Comparison of ENCODE assay signal across 8 mouse cellular contexts in genomic region chr13:28690511-28691160, GRCm38 (mm10).
DNase-seq lines count a peak whose midpoint lies in the region; ATAC-seq lines count a peak whose summit lies in the region.
"Had no signal": no experiment of that assay in that cellular context is flagged by ENCODE, and none has a peak within 500 bp of the region (broad histone marks: within the 10 kb centered on the region; RNA-seq: fewer than 3 reads in every experiment).

No protein-coding gene starts in this region.

- no peaks in the 10 kb centered on the region for H3K9me3 ChIP-seq in midbrain, embryonic 13.5 days
- H3K9me3 ChIP-seq in midbrain, embryonic 16.5 days (replicated peaks; ENCODE audit: control insufficient read depth, low read length, poor library complexity, severe bottlenecking): no peaks in the 10 kb centered on the region
- H3K9me3 ChIP-seq in embryonic facial prominence, embryonic 13.5 days: no peaks in the 10 kb centered on the region
- H3K9me3 ChIP-seq in hindbrain, embryonic 15.5 days: no peaks in the 10 kb centered on the region
- H3K9me3 ChIP-seq in stomach, embryonic 16.5 days (replicated peaks; ENCODE audit: control insufficient read depth, low read length): no peaks in the 10 kb centered on the region

- WGBS in midbrain, embryonic 13.5 days: 78% methylated on average over 5 of the region's 5 CpGs
- WGBS in midbrain, embryonic 16.5 days: 77% methylated on average over 5 of the region's 5 CpGs
- 31% methylated on average over 5 of the region's 5 CpGs for WGBS in embryonic facial prominence, embryonic 13.5 days
- 61% methylated on average over 5 of the region's 5 CpGs for WGBS in hindbrain, embryonic 15.5 days
- WGBS in stomach, embryonic 16.5 days: 68% methylated on average over 5 of the region's 5 CpGs

- no peak overlapping the region for H3K4me2 ChIP-seq in midbrain, embryonic 13.5 days (replicated peaks)
- H3K4me2 ChIP-seq in midbrain, embryonic 16.5 days (ENCODE audit: low read length): no peak overlapping the region
- H3K4me2 ChIP-seq in embryonic facial prominence, embryonic 13.5 days: no peak overlapping the region
- no peak overlapping the region for H3K4me2 ChIP-seq in hindbrain, embryonic 15.5 days
- no peak overlapping the region for H3K4me2 ChIP-seq in stomach, embryonic 16.5 days (ENCODE audit: low read depth, low read length)

- H3K27ac ChIP-seq in midbrain, embryonic 13.5 days: peak overlapping the region; percentile 39; the same call in 1 of the 2 replicates
- H3K27ac ChIP-seq in midbrain, embryonic 16.5 days (ENCODE audit: low read length): no peak overlapping the region
- H3K27ac ChIP-seq in embryonic facial prominence, embryonic 13.5 days: peak overlapping the region; percentile 80
- H3K27ac ChIP-seq in hindbrain, embryonic 15.5 days (replicated peaks): peak overlapping the region; percentile 14; the same call in 1 of the 2 replicates
- H3K27ac ChIP-seq in stomach, embryonic 16.5 days (ENCODE audit: low read length): no peak overlapping the region; the same call in 1 of the 2 replicates

- H3K36me3 ChIP-seq in midbrain, embryonic 13.5 days: no peaks in the 10 kb centered on the region
- no peaks in the 10 kb centered on the region for H3K36me3 ChIP-seq in midbrain, embryonic 16.5 days (ENCODE audit: control insufficient read depth, insufficient read depth, low read length)
- no peaks in the 10 kb centered on the region for H3K36me3 ChIP-seq in embryonic facial prominence, embryonic 13.5 days
- H3K36me3 ChIP-seq in hindbrain, embryonic 15.5 days: no peaks in the 10 kb centered on the region
- H3K36me3 ChIP-seq in stomach, embryonic 16.5 days (ENCODE audit: control insufficient read depth, insufficient read depth, low read length): no peaks in the 10 kb centered on the region

- DNase-seq in yolk sac, embryonic 10.5 days (ENCODE audit: low spot score): no peak
- DNase-seq in T-cell, adult 2 months (ENCODE audit: low spot score): no peak
- DNase-seq: thymus, postnatal 25 days had no signal

- H3K4me3 ChIP-seq in midbrain, embryonic 13.5 days (replicated peaks): no peak overlapping the region
- H3K4me3 ChIP-seq in midbrain, embryonic 16.5 days (ENCODE audit: low read depth, low read length): no peak overlapping the region
- no peak overlapping the region for H3K4me3 ChIP-seq in embryonic facial prominence, embryonic 13.5 days
- no peak overlapping the region for H3K4me3 ChIP-seq in hindbrain, embryonic 15.5 days
- H3K4me3 ChIP-seq in stomach, embryonic 16.5 days (replicated peaks; ENCODE audit: low read length): no peak overlapping the region

- no peaks in the 10 kb centered on the region for H3K27me3 ChIP-seq in midbrain, embryonic 13.5 days
- no peaks in the 10 kb centered on the region for H3K27me3 ChIP-seq in midbrain, embryonic 16.5 days (ENCODE audit: control insufficient read depth, insufficient read depth, low read depth, low read length)
- H3K27me3 ChIP-seq in embryonic facial prominence, embryonic 13.5 days: no peaks in the 10 kb centered on the region
- no peaks in the 10 kb centered on the region for H3K27me3 ChIP-seq in hindbrain, embryonic 15.5 days
- H3K27me3 ChIP-seq in stomach, embryonic 16.5 days (ENCODE audit: control insufficient read depth, insufficient read depth, low read length): no peaks in the 10 kb centered on the region

- no peak overlapping the region for H3K9ac ChIP-seq in midbrain, embryonic 13.5 days (replicated peaks)
- no peak overlapping the region for H3K9ac ChIP-seq in midbrain, embryonic 16.5 days (ENCODE audit: low read depth, low read length)
- no peak overlapping the region for H3K9ac ChIP-seq in embryonic facial prominence, embryonic 13.5 days
- no peak overlapping the region for H3K9ac ChIP-seq in hindbrain, embryonic 15.5 days
- H3K9ac ChIP-seq in stomach, embryonic 16.5 days (ENCODE audit: low read length): no peak overlapping the region

- peaks cover 16% of the 10 kb centered on the region; the same call in 1 of the 2 replicates for H3K4me1 ChIP-seq in midbrain, embryonic 13.5 days (replicated peaks)
- peaks cover 4% of the 10 kb centered on the region; the same call in 1 of the 2 replicates for H3K4me1 ChIP-seq in midbrain, embryonic 16.5 days (ENCODE audit: control insufficient read depth, insufficient read depth, low read length)
- peaks cover 54% of the 10 kb centered on the region for H3K4me1 ChIP-seq in embryonic facial prominence, embryonic 13.5 days
- no peaks in the 10 kb centered on the region; the same call in 1 of the 2 replicates for H3K4me1 ChIP-seq in hindbrain, embryonic 15.5 days (replicated peaks)
- 0 out of 2 replicates have a peak, but pooled peaks cover 5% of the 10 kb centered on the region for H3K4me1 ChIP-seq in stomach, embryonic 16.5 days (ENCODE audit: control insufficient read depth, insufficient read depth, low read length)

- 0 out of 2 replicates have a peak, but pooled peaks have one; percentile 34 for ATAC-seq in midbrain, embryonic 13.5 days
- no peak; the same call in 1 of the 2 replicates for ATAC-seq in midbrain, embryonic 16.5 days
- peak; percentile 75 for ATAC-seq in embryonic facial prominence, embryonic 13.5 days (ENCODE audit: insufficient number of reproducible peaks, insufficient read depth, low FRiP score, low TSS enrichment, low read depth)
- 0 out of 2 replicates have a peak, but pooled peaks have one; percentile 30 for ATAC-seq in hindbrain, embryonic 15.5 days (ENCODE audit: low FRiP score, low read depth)
- peak; percentile 40; the same call in 1 of the 2 replicates for ATAC-seq in stomach, embryonic 16.5 days (ENCODE audit: insufficient read depth, low FRiP score)

Comparison
In these comparisons a context has a peak if more than half of its experiments do, and no peak if none do; other contexts are left out.
1. H3K27ac ChIP-seq: peak in midbrain, embryonic 13.5 days (single experiment), embryonic facial prominence, embryonic 13.5 days (single experiment) and hindbrain, embryonic 15.5 days (single experiment); none in midbrain, embryonic 16.5 days (single experiment) and stomach, embryonic 16.5 days (single experiment).